In the genomic region with DNA sequence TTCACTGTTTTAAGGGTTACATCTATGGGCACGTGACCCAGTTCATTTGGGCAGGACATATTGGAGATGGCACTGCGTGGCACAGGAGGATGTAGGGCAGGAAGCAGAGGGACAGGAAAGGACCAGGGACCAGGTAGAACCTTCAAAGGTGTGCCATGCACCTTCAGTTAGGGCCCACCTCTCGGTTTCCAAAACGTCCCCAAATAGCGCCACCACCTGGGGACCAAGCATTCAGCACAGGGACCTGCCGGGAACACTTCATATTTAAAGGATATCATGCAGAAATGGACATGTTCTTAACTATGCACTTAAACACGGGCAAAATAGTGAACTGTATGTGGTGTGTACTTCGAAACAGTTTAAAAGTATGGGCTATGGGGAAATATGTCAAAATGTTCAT, we compare ENCODE assay signal across 24 mouse cellular contexts. TPM values are rescaled to one million over a fixed set of nuclear protein-coding genes. Genes with fewer than 3 reads are reported as not detected.
A peak's percentile ranks its signal among the peaks of the same experiment; 100 is the strongest.
DNase-seq lines count a peak whose midpoint lies in the region; ATAC-seq and TF ChIP-seq lines count a peak whose summit lies in the region.
"Had no signal": no experiment of that assay in that cellular context is flagged by ENCODE, and none has a peak within 500 bp of the region (broad histone marks: within the 10 kb centered on the region; RNA-seq: fewer than 3 reads in every experiment).

No protein-coding gene starts in this region.

- H3K9me3 ChIP-seq in lung, embryonic 14.5 days (ENCODE audit: low read depth, low read length) = no peaks in the 10 kb centered on the region
- no peaks in the 10 kb centered on the region for H3K9me3 ChIP-seq in ES-Bruce4 (replicated peaks; ENCODE audit: control insufficient read depth, insufficient read depth, low read length, poor library complexity, severe bottlenecking)
- no peaks in the 10 kb centered on the region for H3K9me3 ChIP-seq in stomach, postnatal 0 days (ENCODE audit: control insufficient read depth, low read length)
- H3K9me3 ChIP-seq: embryonic facial prominence, embryonic 15.5 days; forebrain, embryonic 10.5 days; G1E; hindbrain, embryonic 15.5 days; limb, embryonic 10.5 days; liver, embryonic 15.5 days; neural tube, embryonic 13.5 days had no signal

- no peaks in the 10 kb centered on the region for H3K36me3 ChIP-seq in kidney, adult 2 months (ENCODE audit: control insufficient read depth, insufficient read depth, low read length)
- H3K36me3 ChIP-seq in lung, embryonic 14.5 days (ENCODE audit: insufficient read depth) = no peaks in the 10 kb centered on the region
- no peaks in the 10 kb centered on the region for H3K36me3 ChIP-seq in ES-Bruce4 (ENCODE audit: control insufficient read depth, insufficient read depth, low read length, poor library complexity, severe bottlenecking)
- H3K36me3 ChIP-seq in stomach, postnatal 0 days (ENCODE audit: control insufficient read depth, insufficient read depth, low read length) = no peaks in the 10 kb centered on the region
- H3K36me3 ChIP-seq: embryonic facial prominence, embryonic 15.5 days; forebrain, embryonic 10.5 days; G1E; hindbrain, embryonic 15.5 days; limb, embryonic 10.5 days; liver, embryonic 15.5 days; neural tube, embryonic 13.5 days had no signal

- no peak overlapping the region for H3K4me2 ChIP-seq in lung, embryonic 14.5 days
- H3K4me2 ChIP-seq in stomach, postnatal 0 days (replicated peaks; ENCODE audit: low read depth) = no peak overlapping the region
- H3K4me2 ChIP-seq: embryonic facial prominence, embryonic 15.5 days; hindbrain, embryonic 15.5 days; liver, embryonic 15.5 days; midbrain, embryonic 11.5 days; neural tube, embryonic 13.5 days had no signal

- no peak for ATAC-seq in lung, embryonic 14.5 days (ENCODE audit: insufficient read depth)
- ATAC-seq in stomach, postnatal 0 days (ENCODE audit: low FRiP score, low TSS enrichment) = no peak
- ATAC-seq: intestine, embryonic 16.5 days had no signal

- no peak overlapping the region for H3K9ac ChIP-seq in lung, embryonic 14.5 days
- H3K9ac ChIP-seq in ES-Bruce4 (ENCODE audit: low read depth, poor library complexity, severe bottlenecking) = no peak overlapping the region
- H3K9ac ChIP-seq in stomach, postnatal 0 days (ENCODE audit: low read length) = no peak overlapping the region
- H3K9ac ChIP-seq: embryonic facial prominence, embryonic 15.5 days; hindbrain, embryonic 15.5 days; liver, embryonic 15.5 days; neural tube, embryonic 13.5 days had no signal

- no peaks in the 10 kb centered on the region for H3K27me3 ChIP-seq in kidney, adult 2 months (replicated peaks; ENCODE audit: control insufficient read depth, insufficient read depth, low read length)
- no peaks in the 10 kb centered on the region for H3K27me3 ChIP-seq in lung, embryonic 14.5 days (ENCODE audit: insufficient read depth, low read length)
- H3K27me3 ChIP-seq in ES-Bruce4 (ENCODE audit: control insufficient read depth, insufficient read depth, low read length, poor library complexity, severe bottlenecking) = no peaks in the 10 kb centered on the region
- H3K27me3 ChIP-seq in stomach, postnatal 0 days (ENCODE audit: control insufficient read depth, insufficient read depth, low read length) = no peaks in the 10 kb centered on the region
- H3K27me3 ChIP-seq: embryonic facial prominence, embryonic 15.5 days; hindbrain, embryonic 15.5 days; neural tube, embryonic 13.5 days had no signal

- peak; percentile 30; the same call in 1 of the 2 replicates for TF ChIP-seq CTCF in kidney, adult 2 months (conservative IDR thresholded peaks at IDR 0.05; ENCODE audit: insufficient read depth, insufficient read length, low read depth, low read length)
- TF ChIP-seq CTCF in lung, embryonic 14.5 days (IDR thresholded peaks at IDR 0.05; ENCODE audit: low read depth) = peak; percentile 18; the same call in 1 of the 2 replicates
- peak; percentile 49 for TF ChIP-seq CTCF in ES-Bruce4 (IDR thresholded peaks at IDR 0.05; ENCODE audit: low read depth, low read length)
- TF ChIP-seq CTCF in stomach, postnatal 0 days (IDR thresholded peaks at IDR 0.05; ENCODE audit: low read depth) = peak; percentile 38

- no peaks in the 10 kb centered on the region for H3K4me1 ChIP-seq in kidney, adult 2 months (ENCODE audit: control insufficient read depth, insufficient read depth, low read length)
- H3K4me1 ChIP-seq in lung, embryonic 14.5 days (ENCODE audit: insufficient read depth) = peaks cover 11% of the 10 kb centered on the region
- H3K4me1 ChIP-seq in ES-Bruce4 (ENCODE audit: control insufficient read depth, insufficient read depth, low read length) = peaks cover 2% of the 10 kb centered on the region
- H3K4me1 ChIP-seq in stomach, postnatal 0 days (replicated peaks; ENCODE audit: control insufficient read depth, insufficient read depth) = no peaks in the 10 kb centered on the region
- H3K4me1 ChIP-seq: liver, embryonic 15.5 days had no signal

- DNase-seq in kidney, adult 2 months = no peak
- DNase-seq in kidney, postnatal 14 days = no peak
- no peak for DNase-seq in lung, embryonic 14.5 days
- DNase-seq in lung, postnatal 14 days = no peak
- no peak for DNase-seq in stomach, postnatal 0 days (ENCODE audit: low spot score)
- no peak for DNase-seq in retina, postnatal 1 day
- DNase-seq: adrenal gland, postnatal 36 days; cerebellum, adult 18-20 months; cerebellum, postnatal 25 days; gastrocnemius, postnatal 14 days; heart, adult 18-20 months; kidney, postnatal 10 days; thymus, adult 18-20 months had no signal

- TF ChIP-seq EP300 in ES-Bruce4 (IDR thresholded peaks at IDR 0.05; ENCODE audit: insufficient read depth, low read depth, low read length) = no peak
- TF ChIP-seq EP300 in stomach, postnatal 0 days (optimal IDR thresholded peaks at IDR 0.05) = no peak

- WGBS in kidney, adult 2 months = 62% methylated on average over 8 of the region's 8 CpGs
- 53% methylated on average over 8 of the region's 8 CpGs for WGBS in lung, embryonic 14.5 days
- 53% methylated on average over 8 of the region's 8 CpGs for WGBS in stomach, postnatal 0 days

- no peak overlapping the region for H3K27ac ChIP-seq in kidney, adult 2 months (ENCODE audit: insufficient read depth, low read depth, low read length)
- no peak overlapping the region for H3K27ac ChIP-seq in lung, embryonic 14.5 days (ENCODE audit: low read depth)
- H3K27ac ChIP-seq in ES-Bruce4 (ENCODE audit: insufficient read depth, low read length) = no peak overlapping the region
- H3K27ac ChIP-seq in stomach, postnatal 0 days (replicated peaks) = no peak overlapping the region
- H3K27ac ChIP-seq: embryonic facial prominence, embryonic 15.5 days; forebrain, embryonic 10.5 days; hindbrain, embryonic 15.5 days; liver, embryonic 15.5 days; macrophage; neural tube, embryonic 13.5 days had no signal

- no peak overlapping the region for H3K4me3 ChIP-seq in kidney, adult 2 months (ENCODE audit: insufficient read depth, low read depth, low read length)
- H3K4me3 ChIP-seq in lung, embryonic 14.5 days (ENCODE audit: low read depth, low read length) = no peak overlapping the region
- H3K4me3 ChIP-seq in ES-Bruce4 (ENCODE audit: low read depth, low read length) = no peak overlapping the region
- H3K4me3 ChIP-seq in stomach, postnatal 0 days (ENCODE audit: low read depth, low read length) = no peak overlapping the region
- H3K4me3 ChIP-seq: embryonic facial prominence, embryonic 15.5 days; forebrain, embryonic 10.5 days; hindbrain, embryonic 15.5 days; limb, embryonic 10.5 days; liver, embryonic 15.5 days; neural tube, embryonic 13.5 days had no signal

- no peak for TF ChIP-seq POLR2A in kidney, adult 2 months (IDR thresholded peaks at IDR 0.05; ENCODE audit: low read depth, low read length)
- no peak for TF ChIP-seq POLR2A in ES-Bruce4 (IDR thresholded peaks at IDR 0.05; ENCODE audit: insufficient read depth, low read length)

RNA-seq across cellular contexts. Expression of a gene that starts 15.2 kb away (rescaled TPM):
- 101 and 112 TPM in 2 replicates for polyA plus RNA-seq in kidney, adult 2 months (2012; rRNA removed)
- polyA plus RNA-seq in lung, embryonic 14.5 days (2014; fragmentation: Nextera tagmentation; extraction: Ambion mirVana) = 91.4 and 99.9 TPM in 2 replicates
- polyA plus RNA-seq in ES-Bruce4 (2011; ENCODE audit: insufficient read depth, insufficient read length, low read depth, missing spikeins) = 58.0 and 71.6 TPM in 2 replicates
- polyA plus RNA-seq in stomach, postnatal 0 days (2015; fragmentation: Nextera tagmentation; extraction: Ambion mirVana) = 50.8 and 58.7 TPM in 2 replicates

RNA-seq across cellular contexts. Expression of a gene that starts 26.5 kb away (rescaled TPM):
- 1.1 and 1.2 TPM in 2 replicates for polyA plus RNA-seq in kidney, adult 2 months (2012; rRNA removed)
- polyA plus RNA-seq in lung, embryonic 14.5 days (2014; fragmentation: Nextera tagmentation; extraction: Ambion mirVana) = 10.9 and 14.6 TPM in 2 replicates
- 5.5 and 5.8 TPM in 2 replicates for polyA plus RNA-seq in ES-Bruce4 (2011; ENCODE audit: insufficient read depth, insufficient read length, low read depth, missing spikeins)
- 3.0 and 3.5 TPM in 2 replicates for polyA plus RNA-seq in stomach, postnatal 0 days (2015; fragmentation: Nextera tagmentation; extraction: Ambion mirVana)
- polyA plus RNA-seq: G1E had no signal

RNA-seq across cellular contexts. Expression of a gene that starts 53.0 kb away (rescaled TPM):
- 0.89 and 0.98 TPM in 2 replicates for polyA plus RNA-seq in kidney, adult 2 months (2012; rRNA removed)
- 0.91 and 1.0 TPM in 2 replicates for polyA plus RNA-seq in lung, embryonic 14.5 days (2014; fragmentation: Nextera tagmentation; extraction: Ambion mirVana)
- 3.0 and 3.8 TPM in 2 replicates for polyA plus RNA-seq in ES-Bruce4 (2011; ENCODE audit: insufficient read depth, insufficient read length, low read depth, missing spikeins)
- 0.65 and 0.75 TPM in 2 replicates for polyA plus RNA-seq in stomach, postnatal 0 days (2015; fragmentation: Nextera tagmentation; extraction: Ambion mirVana)
- polyA plus RNA-seq: macrophage had no signal
